Mouse (Mus musculus) C2C12 (cell line): ENCODE measurements at regions not wholly inside any gene's neighbourhood (a gene's known extent, or its start where the extent isn't known, plus 50 kb on each side); places are given as distances from the start of the nearest gene placed in this dataset.

Experiments
- H3K27me3 ChIP-seq: one replicate; pipeline ENCODE4 v1.6.1; 2011; ENCODE audit not compliant: control insufficient read depth, insufficient read depth, insufficient read length
- H3K36me3 ChIP-seq: one replicate; pipeline ENCODE4 v1.6.1; 2011; ENCODE audit not compliant: control insufficient read depth, insufficient read depth
- H3K4me3 ChIP-seq: one replicate; pipeline ENCODE4 v1.5.1; 2011; ENCODE audit warnings: mild to moderate bottlenecking, control low read depth; ENCODE audit not compliant: poor library complexity, insufficient read depth, severe bottlenecking
- H3K79me2 ChIP-seq: one replicate; pipeline ENCODE4 v1.6.1; 2011; ENCODE audit not compliant: control insufficient read depth, insufficient read depth
- H3K79me3 ChIP-seq: one replicate; pipeline ENCODE4 v1.6.1; 2011; ENCODE audit warnings: low read depth, control low read depth
- H3ac ChIP-seq: one replicate; pipeline ENCODE3; 2011; ENCODE audit warnings: low read depth; ENCODE audit not compliant: control insufficient read depth, insufficient read length
- CEBPB ChIP-seq: IDR thresholded peaks from one replicate; pipeline ENCODE4 v1.6.1; 2011; ENCODE audit warnings: low read depth, mild to moderate bottlenecking, control low read depth, moderate library complexity
- CTCF ChIP-seq: IDR thresholded peaks from one replicate; pipeline ENCODE4 v1.5.1; 2011; ENCODE audit not compliant: control insufficient read depth, insufficient read depth, insufficient read length
- FOSL1 ChIP-seq: IDR thresholded peaks from one replicate; pipeline ENCODE4 v1.8.0; 2011; ENCODE audit warnings: mild to moderate bottlenecking, low read length; ENCODE audit not compliant: poor library complexity, insufficient read depth, severe bottlenecking
- MAX ChIP-seq: IDR thresholded peaks from one replicate; pipeline ENCODE4 v1.6.1; 2011; ENCODE audit warnings: mild to moderate bottlenecking, control low read depth
- MYOD1 ChIP-seq: IDR thresholded peaks from one replicate; pipeline ENCODE4 v1.6.1; 2011; ENCODE audit warnings: low read depth; ENCODE audit not compliant: control insufficient read depth, insufficient read length
- MYOG ChIP-seq: IDR thresholded peaks from one replicate; pipeline ENCODE4 v1.6.1; 2011; ENCODE audit not compliant: control insufficient read depth, insufficient read length; ENCODE audit errors: extremely low read depth
- USF1 ChIP-seq: IDR thresholded peaks from one replicate; pipeline ENCODE4 v1.6.1; 2011; ENCODE audit warnings: low read depth, mild to moderate bottlenecking, control low read depth, moderate library complexity

GRCm38 (mm10) chr13:101289407-101289806 is 456.2 kb upstream of the Slc30a5 start:
- H3ac ChIP-seq, result no peak overlapping the region
- H3K79me3 ChIP-seq, result no peaks in the 10 kb centered on the region
- no peak overlapping the region for H3K4me3 ChIP-seq
- H3K79me2 ChIP-seq, result no peaks in the 10 kb centered on the region
- H3K27me3 ChIP-seq, result no peaks in the 10 kb centered on the region
- TF ChIP-seq CEBPB (no peak), MYOD1 (no peak), MYOG (no peak), CTCF (no peak), MAX (no peak), FOSL1 (no peak), USF1 (no peak)
- H3K36me3 ChIP-seq, result no peaks in the 10 kb centered on the region

DNA sequence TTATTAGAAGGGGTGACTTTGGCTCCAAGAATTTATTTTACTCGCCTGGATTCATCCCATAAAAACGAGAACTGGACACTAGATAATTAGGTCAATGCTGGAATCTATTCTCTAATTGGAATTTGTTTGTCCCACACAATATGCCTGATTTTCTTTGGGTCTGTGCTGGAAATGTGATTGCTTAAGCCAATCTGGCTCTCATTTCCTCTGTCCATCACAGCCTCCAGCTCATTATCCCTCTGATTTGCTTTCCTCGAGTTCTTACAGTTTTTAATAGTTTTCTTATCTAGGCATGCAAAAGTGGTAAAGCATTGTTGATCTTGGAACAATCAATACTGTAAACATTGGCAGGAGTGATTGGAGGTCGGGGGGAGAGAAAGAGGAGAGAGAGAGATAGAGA is 453.9 kb upstream of the Slc30a5 start:
- no peak overlapping the region for H3ac ChIP-seq
- no peak overlapping the region for H3K4me3 ChIP-seq
- no peaks in the 10 kb centered on the region for H3K36me3 ChIP-seq
- no peaks in the 10 kb centered on the region for H3K79me3 ChIP-seq
- no peaks in the 10 kb centered on the region for H3K79me2 ChIP-seq
- TF ChIP-seq CTCF, result no peak
- no peak for TF ChIP-seq MYOG
- no peaks in the 10 kb centered on the region for H3K27me3 ChIP-seq

DNA sequence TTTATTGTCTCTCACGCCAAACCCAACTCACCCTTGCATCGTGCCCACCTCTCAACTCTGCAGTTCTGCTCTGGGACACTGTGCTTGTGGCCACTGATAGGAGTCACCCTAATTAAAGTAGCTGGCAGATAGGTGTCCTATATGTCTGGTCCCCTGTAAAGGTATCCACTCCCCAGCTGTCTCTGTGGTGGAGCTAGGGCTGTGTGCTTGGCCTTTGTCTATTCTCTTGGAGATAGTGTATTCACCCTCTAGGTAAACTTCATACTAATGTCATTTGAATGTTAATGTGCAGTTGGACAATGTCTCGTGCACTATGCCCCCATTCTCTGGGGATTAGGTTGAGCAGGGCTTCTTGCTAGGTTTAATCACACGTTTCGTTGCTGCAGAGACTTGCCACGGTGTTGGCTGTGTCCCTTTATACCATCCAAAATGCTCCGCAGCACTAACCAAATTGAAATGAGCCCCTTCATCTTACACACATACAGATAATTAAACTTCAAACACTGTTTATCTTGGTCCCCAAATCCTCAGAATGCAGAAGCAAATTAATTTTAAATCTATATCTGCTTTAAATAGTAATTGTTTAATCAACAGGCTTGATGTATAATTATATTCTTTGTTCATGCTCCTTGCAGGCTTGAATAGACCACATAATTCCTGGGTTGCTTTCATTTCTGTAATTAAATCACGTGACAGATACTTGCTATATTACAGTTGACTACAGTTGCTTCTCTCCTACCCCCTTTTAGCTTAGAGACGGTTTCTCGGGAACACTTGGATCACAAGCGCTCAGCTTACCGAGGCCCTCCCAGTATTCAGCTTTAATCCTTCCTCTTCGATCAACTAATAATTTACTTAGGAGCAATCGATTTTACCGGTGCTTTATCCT is 453.0 kb upstream of the Slc30a5 start:
- TF ChIP-seq MYOG, result no peak
- no peak for TF ChIP-seq USF1
- no peak for TF ChIP-seq CTCF
- TF ChIP-seq MYOD1, result no peak
- TF ChIP-seq MAX, result no peak
- no peak for TF ChIP-seq CEBPB
- no peak for TF ChIP-seq FOSL1
- H3ac ChIP-seq, result no peak overlapping the region

GRCm38 (mm10) chr13:101278127-101278526 is 444.9 kb upstream of the Slc30a5 start:
- no peaks in the 10 kb centered on the region for H3K79me3 ChIP-seq
- no peak overlapping the region for H3K4me3 ChIP-seq
- no peak overlapping the region for H3ac ChIP-seq
- no peaks in the 10 kb centered on the region for H3K36me3 ChIP-seq
- H3K79me2 ChIP-seq, result no peaks in the 10 kb centered on the region
- H3K27me3 ChIP-seq, result no peaks in the 10 kb centered on the region
- no peak for TF ChIP-seq USF1
- TF ChIP-seq MAX, result no peak
- TF ChIP-seq CEBPB, result no peak
- no peak for TF ChIP-seq MYOD1
- no peak for TF ChIP-seq MYOG
- TF ChIP-seq FOSL1, result no peak
- no peak for TF ChIP-seq CTCF

More for the DNA sequence above, 453.0 kb upstream of the Slc30a5 start:
- no peak overlapping the region for H3K4me3 ChIP-seq
- H3K36me3 ChIP-seq, result no peaks in the 10 kb centered on the region
- H3K79me3 ChIP-seq, result no peaks in the 10 kb centered on the region
- H3K79me2 ChIP-seq, result no peaks in the 10 kb centered on the region
- H3K27me3 ChIP-seq, result no peaks in the 10 kb centered on the region

DNA sequence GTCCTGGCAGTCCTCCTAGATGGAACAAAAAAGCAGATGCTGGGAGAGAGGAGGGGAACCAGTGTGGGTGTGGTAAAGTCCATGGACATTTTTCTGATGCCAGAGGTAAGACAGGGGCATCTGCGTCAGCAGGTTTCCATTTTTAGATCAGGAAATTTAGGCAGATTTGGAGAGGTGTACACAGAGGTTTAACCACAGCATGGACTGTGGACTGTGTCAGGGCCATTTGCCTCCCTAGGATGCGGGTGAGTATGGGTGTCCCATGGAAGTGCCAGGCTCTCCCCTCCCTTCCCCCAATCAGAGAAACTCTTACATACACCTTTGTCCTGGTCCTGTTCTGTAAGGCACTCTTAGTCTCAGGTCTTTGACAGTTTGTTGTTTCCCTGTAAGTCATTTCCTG is 443.5 kb upstream of the Slc30a5 start:
- Histone ChIP-seq H3ac (no peak overlapping the region), H3K4me3 (no peak overlapping the region), H3K79me3 (no peaks in the 10 kb centered on the region), H3K36me3 (no peaks in the 10 kb centered on the region), H3K79me2 (no peaks in the 10 kb centered on the region), H3K27me3 (no peaks in the 10 kb centered on the region)
- TF ChIP-seq CEBPB (no peak), USF1 (no peak), CTCF (no peak), MYOG (no peak), FOSL1 (no peak), MYOD1 (no peak), MAX (no peak)

DNA sequence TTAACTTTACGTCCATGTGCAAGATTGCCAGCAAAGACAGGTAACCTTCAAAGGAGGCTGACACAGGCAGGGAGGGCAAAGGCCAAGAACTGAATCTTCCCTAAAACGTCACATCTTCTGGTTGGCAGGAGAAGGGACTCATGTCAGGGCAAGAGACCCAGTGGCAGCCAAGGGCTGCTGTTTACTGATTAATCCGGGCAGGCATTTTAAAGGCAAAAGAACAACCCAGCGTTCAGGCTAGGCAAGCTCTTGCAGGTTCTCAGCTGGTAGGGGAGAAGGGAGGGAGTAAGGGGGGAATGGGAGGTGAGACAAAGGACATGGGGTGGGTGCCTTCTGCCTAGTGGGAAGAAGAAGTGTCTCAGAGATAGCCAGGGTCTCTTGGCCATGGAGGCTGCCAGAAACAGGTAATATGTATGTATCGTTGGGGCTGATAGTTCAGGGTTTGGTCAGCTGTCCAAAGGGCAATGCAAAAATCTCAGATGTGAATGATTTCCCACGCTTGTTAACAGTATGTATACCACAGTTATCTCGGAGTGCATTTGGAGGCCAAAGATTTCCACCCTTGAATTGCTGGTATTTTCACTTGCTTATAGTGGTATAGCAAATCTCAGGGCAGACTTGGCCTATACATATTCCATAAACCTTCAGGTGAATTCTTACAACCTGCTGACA is 441.4 kb upstream of the Slc30a5 start:
- TF ChIP-seq CTCF, result no peak
- no peak for TF ChIP-seq MAX
- no peak for TF ChIP-seq MYOD1
- TF ChIP-seq FOSL1, result no peak
- TF ChIP-seq USF1, result no peak
- TF ChIP-seq CEBPB, result no peak
- no peak for TF ChIP-seq MYOG
- no peaks in the 10 kb centered on the region for H3K79me3 ChIP-seq
- no peaks in the 10 kb centered on the region for H3K27me3 ChIP-seq
- H3K36me3 ChIP-seq, result no peaks in the 10 kb centered on the region
- no peak overlapping the region for H3K4me3 ChIP-seq
- no peak overlapping the region for H3ac ChIP-seq
- H3K79me2 ChIP-seq, result no peaks in the 10 kb centered on the region
